Mouse (Mus musculus): ENCODE results near the gene Smg9. TPM values are rescaled to one million over a fixed set of nuclear protein-coding genes. Genes with fewer than 3 reads are reported as not detected.

Smg9 gene
- polyA plus RNA-seq, 1 experiment from 2014 or later: 20.6 TPM

- peak; percentile 92 for DNase-seq (ENCODE audit: low spot score)
- no peak overlapping the region; the same call in 1 of the 2 replicates for H3K9ac ChIP-seq (ENCODE audit: low read depth, low read length)
- peaks cover 5% of the 10 kb centered on the region; the same call in 1 of the 2 replicates for H3K4me1 ChIP-seq (replicated peaks; ENCODE audit: insufficient read depth, low read length)
- H3K27me3 ChIP-seq (ENCODE audit: insufficient read depth, low read length): no peaks in the 10 kb centered on the region
- no peaks in the 10 kb centered on the region for H3K9me3 ChIP-seq (replicated peaks; ENCODE audit: low read length)
- no peak overlapping the region for H3K4me3 ChIP-seq (replicated peaks; ENCODE audit: low read depth, low read length)
- no peak for TF ChIP-seq CTCF (IDR thresholded peaks at IDR 0.05; ENCODE audit: low read depth)
- H3K36me3 ChIP-seq (ENCODE audit: insufficient read depth, low read length): no peaks in the 10 kb centered on the region
- H3K27ac ChIP-seq: peak overlapping the region; percentile 54
- ATAC-seq (replicated peaks; ENCODE audit: low FRiP score, low read depth): peak; percentile 67
- WGBS: 5% methylated on average over 5 of the region's 5 CpGs
- peak overlapping the region; percentile 35; the same call in 1 of the 2 replicates for H3K4me2 ChIP-seq (ENCODE audit: low read length)
Measured at GRCm38 (mm10) chr7:24391077-24391476, 8.3 kb upstream of the Smg9 start.

GRCm38 (mm10) chr7:24391687-24392086, 7.7 kb upstream of the Smg9 start:
- ATAC-seq (replicated peaks; ENCODE audit: low FRiP score, low read depth): no peak
- H3K4me2 ChIP-seq (ENCODE audit: low read length): no peak overlapping the region
- TF ChIP-seq CTCF (IDR thresholded peaks at IDR 0.05; ENCODE audit: low read depth): no peak
- peaks cover 5% of the 10 kb centered on the region; the same call in 1 of the 2 replicates for H3K4me1 ChIP-seq (replicated peaks; ENCODE audit: insufficient read depth, low read length)
- WGBS: 77% methylated on average over 2 of the region's 2 CpGs
- no peak for DNase-seq (ENCODE audit: low spot score)
- H3K9ac ChIP-seq (ENCODE audit: low read depth, low read length): no peak overlapping the region
- H3K9me3 ChIP-seq (replicated peaks; ENCODE audit: low read length): no peaks in the 10 kb centered on the region
- H3K27ac ChIP-seq: peak overlapping the region; percentile 54
- no peaks in the 10 kb centered on the region for H3K27me3 ChIP-seq (ENCODE audit: insufficient read depth, low read length)
- H3K36me3 ChIP-seq (ENCODE audit: insufficient read depth, low read length): no peaks in the 10 kb centered on the region
- H3K4me3 ChIP-seq (replicated peaks; ENCODE audit: low read depth, low read length): no peak overlapping the region

- no peak overlapping the region for H3K9ac ChIP-seq (ENCODE audit: low read depth, low read length)
- no peak for DNase-seq (ENCODE audit: low spot score)
- H3K4me1 ChIP-seq (replicated peaks; ENCODE audit: insufficient read depth, low read length): peaks cover 5% of the 10 kb centered on the region; the same call in 1 of the 2 replicates
- no peaks in the 10 kb centered on the region for H3K27me3 ChIP-seq (ENCODE audit: insufficient read depth, low read length)
- no peak for ATAC-seq (replicated peaks; ENCODE audit: low FRiP score, low read depth)
- H3K9me3 ChIP-seq (replicated peaks; ENCODE audit: low read length): no peaks in the 10 kb centered on the region
- TF ChIP-seq CTCF (IDR thresholded peaks at IDR 0.05; ENCODE audit: low read depth): no peak
- no peak overlapping the region; the same call in 1 of the 2 replicates for H3K27ac ChIP-seq
- no peaks in the 10 kb centered on the region for H3K36me3 ChIP-seq (ENCODE audit: insufficient read depth, low read length)
- WGBS: 67% methylated on average over 2 of the region's 3 CpGs
- no peak overlapping the region for H3K4me2 ChIP-seq (ENCODE audit: low read length)
- H3K4me3 ChIP-seq (replicated peaks; ENCODE audit: low read depth, low read length): no peak overlapping the region
Measured at GRCm38 (mm10) chr7:24394054-24394453, 5.4 kb upstream of the Smg9 start.

- Histone ChIP-seq H3K27ac (no peak overlapping the region; the same call in 1 of the 2 replicates), H3K4me2 (ENCODE audit: low read length) (no peak overlapping the region)
- 0 out of 2 replicates have a peak, but pooled peaks have one; percentile 2 for ATAC-seq (replicated peaks; ENCODE audit: low FRiP score, low read depth)
Measured at GRCm38 (mm10) chr7:24394475-24395161, 4.8 kb upstream of the Smg9 start.

GRCm38 (mm10) chr7:24396832-24397231, 2.6 kb upstream of the Smg9 start:
- 67% methylated on average over 11 of the region's 11 CpGs for WGBS

More at GRCm38 (mm10) chr7:24394475-24395161, 4.8 kb upstream of the Smg9 start:
- peaks cover 5% of the 10 kb centered on the region; the same call in 1 of the 2 replicates for H3K4me1 ChIP-seq (replicated peaks; ENCODE audit: insufficient read depth, low read length)
- no peaks in the 10 kb centered on the region for H3K9me3 ChIP-seq (replicated peaks; ENCODE audit: low read length)
- H3K4me3 ChIP-seq (replicated peaks; ENCODE audit: low read depth, low read length): no peak overlapping the region
- WGBS: 27% methylated on average over 15 of the region's 15 CpGs
- no peaks in the 10 kb centered on the region for H3K36me3 ChIP-seq (ENCODE audit: insufficient read depth, low read length)
- DNase-seq (ENCODE audit: low spot score): peak; percentile 64
- peak overlapping the region; percentile 18; the same call in 1 of the 2 replicates for H3K9ac ChIP-seq (ENCODE audit: low read depth, low read length)
- TF ChIP-seq CTCF (IDR thresholded peaks at IDR 0.05; ENCODE audit: low read depth): no peak
- H3K27me3 ChIP-seq (ENCODE audit: insufficient read depth, low read length): no peaks in the 10 kb centered on the region

GRCm38 (mm10) chr7:24398364-24398913, 980 bp upstream of the Smg9 start:
- no peak for TF ChIP-seq CTCF (IDR thresholded peaks at IDR 0.05; ENCODE audit: low read depth)
- no peak overlapping the region for H3K4me2 ChIP-seq (ENCODE audit: low read length)

More at GRCm38 (mm10) chr7:24396832-24397231, 2.6 kb upstream of the Smg9 start:
- DNase-seq (ENCODE audit: low spot score) (no peak), ATAC-seq (replicated peaks; ENCODE audit: low FRiP score, low read depth) (no peak)
- Histone ChIP-seq H3K4me3 (replicated peaks; ENCODE audit: low read depth, low read length) (no peak overlapping the region), H3K4me2 (ENCODE audit: low read length) (no peak overlapping the region), H3K9me3 (replicated peaks; ENCODE audit: low read length) (no peaks in the 10 kb centered on the region), H3K4me1 (replicated peaks; ENCODE audit: insufficient read depth, low read length) (peaks cover 7% of the 10 kb centered on the region; the same call in 1 of the 2 replicates), H3K9ac (ENCODE audit: low read depth, low read length) (no peak overlapping the region), H3K36me3 (ENCODE audit: insufficient read depth, low read length) (no peaks in the 10 kb centered on the region), H3K27me3 (ENCODE audit: insufficient read depth, low read length) (no peaks in the 10 kb centered on the region), H3K27ac (no peak overlapping the region)
- no peak for TF ChIP-seq CTCF (IDR thresholded peaks at IDR 0.05; ENCODE audit: low read depth)

More at GRCm38 (mm10) chr7:24398364-24398913, 980 bp upstream of the Smg9 start:
- no peak for DNase-seq (ENCODE audit: low spot score)
- H3K9me3 ChIP-seq (replicated peaks; ENCODE audit: low read length): no peaks in the 10 kb centered on the region
- ATAC-seq (replicated peaks; ENCODE audit: low FRiP score, low read depth): no peak
- peaks cover 7% of the 10 kb centered on the region; the same call in 1 of the 2 replicates for H3K4me1 ChIP-seq (replicated peaks; ENCODE audit: insufficient read depth, low read length)
- 94% methylated on average over 8 of the region's 8 CpGs for WGBS
- no peak overlapping the region for H3K27ac ChIP-seq
- H3K36me3 ChIP-seq (ENCODE audit: insufficient read depth, low read length): no peaks in the 10 kb centered on the region
- no peaks in the 10 kb centered on the region for H3K27me3 ChIP-seq (ENCODE audit: insufficient read depth, low read length)
- no peak overlapping the region for H3K9ac ChIP-seq (ENCODE audit: low read depth, low read length)
- H3K4me3 ChIP-seq (replicated peaks; ENCODE audit: low read depth, low read length): no peak overlapping the region

All from kidney, postnatal 0 days (tissue).